Mouse (Mus musculus): ENCODE measurements around the gene Sult6b2. TPM values are rescaled to one million over a fixed set of nuclear protein-coding genes. Genes with fewer than 3 reads are reported as not detected.

Sult6b2 gene
- 0.06 TPM in 1 of 2 replicates, not detected in the other for polyA plus RNA-seq (2016; fragmentation: Nextera tagmentation; extraction: Ambion mirVana)

DNA sequence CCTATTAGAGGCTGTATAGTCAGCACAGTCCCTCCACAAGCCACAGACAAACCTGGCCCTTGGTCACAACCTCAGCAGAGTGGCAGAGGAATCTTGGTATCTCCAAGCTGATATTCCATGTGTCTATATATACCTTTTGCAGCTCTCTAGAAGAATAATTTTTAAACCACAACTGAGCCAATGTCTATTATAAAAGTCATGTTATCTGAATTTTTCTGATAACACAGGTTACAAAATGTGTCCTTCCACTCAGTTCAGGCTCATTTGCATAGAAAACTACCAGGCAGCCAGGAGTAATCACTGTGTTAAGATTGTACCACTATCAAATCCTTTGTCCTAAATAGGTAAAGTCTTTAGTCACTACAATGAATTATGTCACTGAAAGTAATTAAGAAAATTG, at the start of gene Sult6b2:
Gene Sult6b2 (minus strand): TSS at position 101 of the 400 bp plus-strand sequence.
- Histone ChIP-seq H3K27me3 (replicated peaks) (no peaks in the 10 kb centered on the region), H3K4me3 (no peak within 1 kb of the TSS), H3K9me3 (replicated peaks) (no peaks in the 10 kb centered on the region), H3K4me1 (peaks cover 32% of the 10 kb centered on the region), H3K36me3 (no peaks in the 10 kb centered on the region), H3K27ac (no peak within 1 kb of the TSS), H3K9ac (no peak within 1 kb of the TSS), H3K4me2 (no peak within 1 kb of the TSS)
- ATAC-seq = no peak

DNA sequence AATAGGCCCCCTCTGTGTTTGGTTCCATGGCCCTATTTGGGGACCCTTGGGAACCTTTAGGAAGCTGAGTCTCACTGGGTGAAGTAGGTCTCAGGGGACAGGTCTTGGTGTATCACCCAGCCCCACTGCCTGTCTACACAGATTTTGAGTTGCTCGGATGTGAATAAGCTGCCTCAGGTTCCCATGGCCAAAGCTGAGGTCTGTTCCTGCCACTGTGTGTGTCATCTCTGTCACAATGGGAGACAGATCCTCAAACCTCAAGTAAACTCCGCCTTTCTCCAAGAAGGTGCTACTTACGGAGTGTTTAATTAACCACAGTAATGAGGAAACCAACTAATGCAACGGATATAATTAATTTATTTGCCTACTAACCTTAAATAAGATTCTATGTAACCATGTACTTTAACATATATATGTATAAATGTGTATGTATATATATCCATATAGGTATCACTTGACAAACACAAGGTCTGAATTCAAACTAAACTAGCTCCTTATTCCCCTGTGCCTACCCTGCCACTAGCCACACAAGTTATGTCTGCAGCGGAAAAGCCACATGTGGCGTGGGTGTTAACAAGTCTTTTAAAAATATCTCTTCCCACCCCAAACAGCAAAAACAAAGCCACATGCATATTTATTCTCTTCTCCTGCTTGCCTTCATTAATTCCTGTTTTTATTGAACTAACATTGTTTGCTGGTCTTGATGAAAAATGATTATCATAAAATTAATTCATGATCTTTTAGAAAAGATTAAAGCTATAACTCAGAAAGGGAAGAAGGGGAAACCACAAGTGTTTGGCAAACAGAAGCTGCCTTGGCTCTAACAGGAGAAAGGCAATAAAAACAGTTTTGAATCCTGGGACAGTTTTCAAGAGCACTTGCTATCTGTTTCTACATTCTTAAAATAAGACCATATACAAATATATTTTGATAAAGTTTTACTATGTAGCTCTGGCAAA, 48.4 kb upstream of the Sult6b2 start:
- no peaks in the 10 kb centered on the region for H3K36me3 ChIP-seq
- ATAC-seq = no peak
- no peak overlapping the region for H3K9ac ChIP-seq
- H3K27me3 ChIP-seq (replicated peaks) = no peaks in the 10 kb centered on the region; the same call in 1 of the 2 replicates
- H3K27ac ChIP-seq = no peak overlapping the region
- no peak overlapping the region for H3K4me3 ChIP-seq
- no peaks in the 10 kb centered on the region for H3K9me3 ChIP-seq (replicated peaks)
- H3K4me2 ChIP-seq = no peak overlapping the region
- 0 out of 2 replicates have a peak, but pooled peaks cover 4% of the 10 kb centered on the region for H3K4me1 ChIP-seq
- 57% methylated on average over 6 of the region's 6 CpGs for WGBS (ENCODE audit: insufficient replicate concordance)

DNA sequence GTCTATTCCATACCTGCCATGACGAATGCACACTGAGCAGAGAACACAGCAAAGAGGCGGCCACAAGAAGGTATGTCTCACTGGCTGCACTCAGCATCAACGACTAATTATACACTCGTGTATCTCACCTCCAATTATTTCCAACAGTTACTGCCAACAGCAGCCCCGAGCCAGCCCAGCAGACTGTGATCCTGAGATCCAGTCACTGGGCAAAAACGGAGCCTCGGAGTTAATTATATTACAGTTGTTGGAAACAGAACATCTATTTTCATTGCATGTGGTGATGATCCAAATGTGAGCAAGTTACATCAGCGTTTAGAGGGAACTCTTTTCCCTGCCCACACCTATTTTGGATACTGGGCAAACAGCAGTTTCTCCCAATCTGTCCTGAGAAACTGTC, 46.1 kb upstream of the Sult6b2 start:
- Histone ChIP-seq H3K36me3 (no peaks in the 10 kb centered on the region), H3K4me3 (no peak overlapping the region), H3K4me1 (0 out of 2 replicates have a peak, but pooled peaks cover 4% of the 10 kb centered on the region), H3K27me3 (replicated peaks) (no peaks in the 10 kb centered on the region), H3K9ac (no peak overlapping the region), H3K4me2 (no peak overlapping the region), H3K9me3 (replicated peaks) (no peaks in the 10 kb centered on the region), H3K27ac (no peak overlapping the region)
- WGBS (ENCODE audit: insufficient replicate concordance) = 76% methylated on average over 8 of the region's 8 CpGs
- no peak for ATAC-seq

DNA sequence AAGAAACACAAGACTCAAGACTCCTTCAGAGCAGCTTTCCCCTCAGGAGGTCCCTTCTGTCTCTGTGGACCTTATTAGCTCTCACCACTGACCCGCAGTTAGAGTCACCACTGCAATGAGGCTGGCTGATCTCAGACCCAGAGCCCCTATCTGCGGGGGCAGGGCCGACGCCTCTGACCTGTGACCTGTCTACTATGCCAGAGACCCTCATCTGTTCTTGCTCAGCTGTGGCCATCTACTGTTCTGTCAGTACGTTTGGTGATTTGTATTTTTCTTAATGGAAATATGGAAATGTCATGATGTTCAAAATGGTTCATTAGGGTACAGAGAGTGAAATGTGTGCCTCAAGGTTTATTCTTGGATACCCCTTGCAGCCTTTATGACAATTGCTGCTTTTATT, 45.0 kb upstream of the Sult6b2 start:
- Histone ChIP-seq H3K27ac (no peak overlapping the region), H3K4me1 (0 out of 2 replicates have a peak, but pooled peaks cover 4% of the 10 kb centered on the region), H3K9me3 (replicated peaks) (no peaks in the 10 kb centered on the region), H3K4me3 (no peak overlapping the region), H3K9ac (no peak overlapping the region), H3K4me2 (no peak overlapping the region), H3K27me3 (replicated peaks) (no peaks in the 10 kb centered on the region), H3K36me3 (no peaks in the 10 kb centered on the region)
- ATAC-seq = no peak
- 57% methylated on average over 5 of the region's 5 CpGs for WGBS (ENCODE audit: insufficient replicate concordance)

DNA sequence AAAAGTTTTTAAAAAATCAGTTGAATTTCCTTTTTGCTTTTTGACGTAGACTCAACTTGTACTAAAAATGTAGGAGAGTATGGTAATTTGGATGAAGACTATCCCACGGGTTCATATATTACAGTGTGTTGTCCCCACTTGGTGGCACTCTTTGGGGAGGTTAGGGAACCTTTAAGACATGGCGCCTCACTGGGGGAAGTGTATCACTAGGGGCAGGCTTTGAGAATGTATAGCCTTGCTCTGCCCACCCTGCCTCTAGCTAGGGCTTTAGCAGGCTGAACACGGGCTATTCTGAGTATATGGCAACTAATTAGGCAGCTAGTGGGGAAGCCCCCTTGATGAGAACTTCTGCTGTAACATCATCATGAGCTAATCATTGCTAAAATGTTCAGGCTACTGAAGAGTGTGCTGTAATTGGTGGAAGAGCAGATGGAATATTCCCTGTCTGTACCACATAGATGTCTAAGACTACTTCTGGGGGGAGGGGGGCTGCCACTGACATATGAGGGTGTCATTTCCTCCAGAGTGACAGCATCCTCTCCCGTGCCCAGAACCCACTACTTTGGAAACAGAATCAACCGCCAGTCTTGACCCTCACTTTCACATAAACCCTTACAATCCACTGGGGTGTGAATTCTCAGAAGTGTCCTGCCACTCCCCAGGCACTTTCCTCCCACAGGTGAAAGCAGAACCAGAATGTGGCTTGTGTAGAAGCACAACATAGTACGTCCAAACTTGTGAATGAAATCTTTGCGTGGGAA, 43.8 kb upstream of the Sult6b2 start:
- Histone ChIP-seq H3K27me3 (replicated peaks) (no peaks in the 10 kb centered on the region), H3K9me3 (replicated peaks) (no peaks in the 10 kb centered on the region), H3K27ac (no peak overlapping the region), H3K4me2 (no peak overlapping the region), H3K4me1 (no peaks in the 10 kb centered on the region), H3K4me3 (no peak overlapping the region), H3K9ac (no peak overlapping the region), H3K36me3 (no peaks in the 10 kb centered on the region)
- 64% methylated on average over 8 of the region's 8 CpGs for WGBS (ENCODE audit: insufficient replicate concordance)
- ATAC-seq = no peak

DNA sequence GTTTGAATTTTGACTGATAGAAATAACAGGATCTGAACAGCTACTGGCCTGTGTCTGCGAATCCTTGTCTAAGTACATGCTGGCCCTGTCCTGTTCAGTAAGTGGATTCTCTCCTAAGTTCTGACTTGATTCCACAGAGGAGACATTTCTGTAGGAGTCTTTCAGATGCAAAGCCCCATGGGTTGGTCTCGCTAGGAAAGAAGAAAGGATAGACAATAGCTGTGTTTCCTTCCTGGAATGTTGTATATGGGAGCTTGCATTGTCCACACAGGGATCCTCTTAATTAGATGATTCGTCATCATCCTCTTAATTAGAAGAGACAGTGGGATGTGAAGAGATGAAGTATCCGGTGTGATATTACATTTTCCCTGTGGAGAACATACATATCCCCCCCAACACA, 42.6 kb upstream of the Sult6b2 start:
- no peak for ATAC-seq
- 75% methylated on average over 4 of the region's 4 CpGs for WGBS (ENCODE audit: insufficient replicate concordance)
- Histone ChIP-seq H3K27me3 (replicated peaks) (no peaks in the 10 kb centered on the region), H3K4me1 (no peaks in the 10 kb centered on the region), H3K27ac (no peak overlapping the region), H3K9me3 (replicated peaks) (no peaks in the 10 kb centered on the region), H3K4me3 (no peak overlapping the region), H3K4me2 (no peak overlapping the region), H3K9ac (no peak overlapping the region), H3K36me3 (no peaks in the 10 kb centered on the region)

DNA sequence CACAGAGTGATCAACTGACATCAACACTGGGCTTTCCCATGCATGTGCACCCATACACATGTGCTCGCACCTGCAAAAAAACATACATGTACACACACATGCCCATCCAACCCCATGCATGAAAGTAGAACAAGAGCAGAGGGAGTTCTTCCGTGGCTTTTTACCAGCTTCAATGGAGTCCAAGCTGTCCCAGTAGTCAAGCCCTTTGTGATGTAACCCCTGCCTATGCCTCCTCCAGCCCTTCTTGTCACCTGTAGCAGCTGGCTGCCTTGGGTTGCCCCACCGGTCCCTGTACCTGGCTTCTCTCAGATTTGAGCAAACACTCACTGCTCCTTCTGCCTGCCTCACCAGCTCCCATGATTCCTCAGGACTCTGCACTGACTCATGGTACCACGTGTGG, 40.8 kb upstream of the Sult6b2 start:
- H3K27me3 ChIP-seq (replicated peaks) = no peaks in the 10 kb centered on the region
- no peaks in the 10 kb centered on the region for H3K9me3 ChIP-seq (replicated peaks)
- H3K4me2 ChIP-seq = no peak overlapping the region
- no peak overlapping the region for H3K4me3 ChIP-seq
- no peak overlapping the region for H3K27ac ChIP-seq
- no peak for ATAC-seq
- H3K4me1 ChIP-seq = no peaks in the 10 kb centered on the region
- H3K9ac ChIP-seq = no peak overlapping the region
- WGBS (ENCODE audit: insufficient replicate concordance) = 65% methylated on average over 4 of the region's 4 CpGs
- no peaks in the 10 kb centered on the region for H3K36me3 ChIP-seq

DNA sequence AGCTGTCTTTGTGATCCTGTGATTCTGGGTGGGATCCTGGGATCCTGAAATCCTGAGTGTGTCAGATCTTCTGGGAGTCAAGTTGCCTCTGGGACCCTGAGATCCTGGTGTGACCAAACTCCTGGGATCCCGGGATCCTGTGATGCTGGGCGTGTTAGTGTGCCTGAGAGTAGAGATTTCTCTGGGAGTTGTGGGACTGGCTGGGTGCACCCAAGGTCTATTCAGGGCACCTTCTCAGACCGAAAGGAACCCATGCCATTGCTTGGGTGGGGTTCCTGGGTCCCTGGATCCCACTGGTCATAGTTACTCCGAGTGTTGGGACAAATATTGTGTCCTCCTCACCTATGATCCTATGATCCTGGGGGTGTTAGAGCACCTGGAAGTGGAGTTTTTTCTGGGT, 39.8 kb upstream of the Sult6b2 start:
- Histone ChIP-seq H3K9me3 (replicated peaks) (no peaks in the 10 kb centered on the region), H3K9ac (no peak overlapping the region), H3K4me2 (no peak overlapping the region), H3K4me3 (no peak overlapping the region), H3K36me3 (no peaks in the 10 kb centered on the region), H3K27me3 (replicated peaks) (no peaks in the 10 kb centered on the region), H3K27ac (no peak overlapping the region), H3K4me1 (no peaks in the 10 kb centered on the region)
- 66% methylated on average over 4 of the region's 4 CpGs for WGBS (ENCODE audit: insufficient replicate concordance)
- ATAC-seq = no peak

DNA sequence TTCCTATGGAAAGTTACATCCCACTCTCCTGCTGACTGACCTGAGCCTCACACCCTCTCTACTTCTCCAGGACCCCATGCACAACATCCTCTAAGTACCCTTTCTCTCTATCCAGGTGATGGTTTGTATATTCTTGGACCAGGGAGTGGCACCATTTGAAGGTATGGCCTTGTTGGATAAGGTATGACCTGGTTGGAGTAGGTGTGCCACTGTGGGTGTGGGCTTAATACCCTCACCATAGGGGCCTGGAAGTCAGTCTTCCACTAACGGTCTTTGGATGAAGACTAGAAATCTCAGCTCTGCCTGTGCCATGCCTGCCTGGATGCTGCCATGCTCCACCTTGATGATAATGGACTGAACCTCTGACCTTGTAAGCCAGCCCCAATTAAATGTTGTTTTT, 34.2 kb upstream of the Sult6b2 start:
- no peak overlapping the region for H3K27ac ChIP-seq
- 89% methylated on average over 1 of the region's 1 CpGs for WGBS (ENCODE audit: insufficient replicate concordance)
- no peaks in the 10 kb centered on the region for H3K27me3 ChIP-seq (replicated peaks)
- H3K4me1 ChIP-seq = no peaks in the 10 kb centered on the region
- no peak overlapping the region for H3K4me3 ChIP-seq
- no peak for ATAC-seq
- no peaks in the 10 kb centered on the region for H3K9me3 ChIP-seq (replicated peaks)
- no peaks in the 10 kb centered on the region for H3K36me3 ChIP-seq
- no peak overlapping the region for H3K9ac ChIP-seq
- no peak overlapping the region for H3K4me2 ChIP-seq

DNA sequence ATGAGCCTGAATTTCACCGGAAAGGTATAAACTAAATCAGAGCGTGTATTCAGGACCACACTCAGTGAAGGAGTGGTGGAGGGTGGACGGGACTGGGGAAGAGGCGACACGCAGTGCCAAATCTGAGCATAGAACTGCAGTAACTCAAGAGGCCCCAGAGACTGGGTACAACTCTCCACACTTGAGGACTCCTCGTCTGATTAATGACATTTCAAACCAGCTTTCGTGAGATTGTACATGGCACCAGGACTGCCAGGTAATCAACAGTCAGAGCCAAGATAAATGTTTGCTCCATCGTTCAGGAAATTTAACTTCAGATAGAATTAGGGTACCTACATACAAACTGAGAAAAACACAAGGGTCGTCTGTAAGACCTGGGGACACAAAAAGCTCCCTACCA, 33.0 kb upstream of the Sult6b2 start:
- 60% methylated on average over 9 of the region's 9 CpGs for WGBS (ENCODE audit: insufficient replicate concordance)

DNA sequence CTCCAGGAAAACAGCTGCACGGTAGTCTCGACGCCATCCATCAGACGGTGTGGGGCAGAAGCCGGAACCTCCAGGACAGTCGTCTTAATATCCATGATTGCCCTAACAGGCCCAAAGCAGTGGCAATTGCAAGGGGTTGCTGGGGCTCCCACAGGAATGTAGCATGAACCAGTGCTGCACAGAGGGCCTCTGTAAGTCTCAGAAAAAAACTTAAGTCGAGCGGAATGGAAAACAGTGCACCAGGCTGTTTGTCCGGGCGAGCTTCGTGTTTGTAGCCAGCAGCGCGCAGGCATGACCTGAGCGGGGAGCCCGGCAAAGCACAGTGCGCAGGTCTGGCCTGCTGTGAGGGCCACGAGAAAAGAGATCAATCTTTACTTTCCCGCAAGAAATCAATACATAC, 31.4 kb upstream of the Sult6b2 start:
- peaks cover 3% of the 10 kb centered on the region; the same call in 1 of the 2 replicates for H3K27me3 ChIP-seq (replicated peaks)
- 78% methylated on average over 18 of the region's 18 CpGs for WGBS (ENCODE audit: insufficient replicate concordance)
- ATAC-seq = no peak
- no peak overlapping the region for H3K4me3 ChIP-seq
- no peak overlapping the region for H3K27ac ChIP-seq
- peaks cover 14% of the 10 kb centered on the region for H3K4me1 ChIP-seq
- H3K9me3 ChIP-seq (replicated peaks) = no peaks in the 10 kb centered on the region
- no peaks in the 10 kb centered on the region for H3K36me3 ChIP-seq
- no peak overlapping the region for H3K9ac ChIP-seq
- H3K4me2 ChIP-seq = no peak overlapping the region

More for the DNA sequence above, 33.0 kb upstream of the Sult6b2 start:
- Histone ChIP-seq H3K27ac (no peak overlapping the region), H3K9ac (no peak overlapping the region), H3K27me3 (replicated peaks) (no peaks in the 10 kb centered on the region), H3K9me3 (replicated peaks) (no peaks in the 10 kb centered on the region), H3K4me1 (no peaks in the 10 kb centered on the region), H3K4me2 (no peak overlapping the region), H3K4me3 (no peak overlapping the region), H3K36me3 (no peaks in the 10 kb centered on the region)
- ATAC-seq = no peak

DNA sequence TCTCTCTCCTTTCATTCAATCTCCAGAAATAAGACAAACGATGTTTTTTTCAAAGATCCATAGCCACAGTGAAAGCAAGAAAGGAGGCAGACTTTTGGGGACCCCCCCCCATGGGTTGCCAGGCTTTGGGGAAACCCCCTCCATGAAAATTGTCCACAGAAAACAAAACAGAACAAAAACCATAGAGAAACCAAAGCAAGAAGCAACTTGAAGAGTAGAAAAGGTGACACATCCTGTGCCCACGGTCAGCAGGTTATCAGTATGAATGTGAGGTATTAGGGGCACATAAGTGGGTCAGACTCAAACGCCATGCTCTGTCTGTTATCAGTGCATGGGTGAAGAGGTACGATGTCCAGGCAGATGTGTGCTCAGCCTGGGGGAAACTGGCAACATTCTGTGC, 30.6 kb upstream of the Sult6b2 start:
- H3K27me3 ChIP-seq (replicated peaks) = peaks cover 11% of the 10 kb centered on the region; the same call in 1 of the 2 replicates
- no peak overlapping the region for H3K4me2 ChIP-seq
- peaks cover 16% of the 10 kb centered on the region for H3K4me1 ChIP-seq
- H3K9me3 ChIP-seq (replicated peaks) = no peaks in the 10 kb centered on the region
- ATAC-seq = no peak
- H3K9ac ChIP-seq = no peak overlapping the region
- H3K4me3 ChIP-seq = no peak overlapping the region
- H3K36me3 ChIP-seq = no peaks in the 10 kb centered on the region
- H3K27ac ChIP-seq = no peak overlapping the region
- 41% methylated on average over 4 of the region's 4 CpGs for WGBS (ENCODE audit: insufficient replicate concordance)
